Comparison of ENCODE assay signal across 10 mouse cellular contexts in the genomic region with DNA sequence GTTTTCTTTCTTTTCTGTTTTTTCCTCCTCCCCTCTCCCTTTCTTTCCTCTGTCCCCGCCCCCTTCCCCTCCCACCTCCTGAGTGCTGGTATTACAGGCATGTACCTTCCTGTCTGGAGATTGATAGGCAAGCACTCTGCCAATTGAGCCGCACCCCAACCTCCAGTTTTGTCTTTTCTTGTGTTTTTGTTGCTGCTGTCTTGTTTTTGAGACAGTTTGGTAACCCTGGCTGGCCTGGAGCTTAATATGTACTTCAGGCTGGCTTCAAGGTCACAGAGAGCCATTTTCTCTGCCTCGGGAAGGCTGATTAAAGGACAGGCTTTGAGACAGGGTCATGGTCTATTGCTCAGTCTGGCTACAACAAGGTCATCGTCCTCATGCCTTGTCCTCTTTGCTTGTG. TPM values are rescaled to one million over a fixed set of nuclear protein-coding genes. Genes with fewer than 3 reads are reported as not detected.
A peak's percentile ranks its signal among the peaks of the same experiment; 100 is the strongest.
DNase-seq lines count a peak whose midpoint lies in the region; ATAC-seq lines count a peak whose summit lies in the region.
"Had no signal": no experiment of that assay in that cellular context is flagged by ENCODE, and none has a peak within 500 bp of the region (broad histone marks: within the 10 kb centered on the region; RNA-seq: fewer than 3 reads in every experiment).

No protein-coding gene starts in this region.

- peak; percentile 55 for ATAC-seq in inflammation-experienced regulatory T-cells, adult 6 months
- ATAC-seq in megakaryocyte progenitor cell, adult 5-6 weeks (replicated peaks; ENCODE audit: poor library complexity) = peak; percentile 51

- DNase-seq in heart, adult 11 months = peak; percentile 84
- no peak for DNase-seq in heart, postnatal 10 days
- peak; percentile 19 for DNase-seq in ovary, adult 18-20 months (ENCODE audit: low spot score)
- no peak for DNase-seq in ovary, postnatal 10 days (ENCODE audit: low spot score)
- no peak for DNase-seq in cerebellum, adult 8-10 months
- no peak for DNase-seq in left cerebral cortex, postnatal 14 days (ENCODE audit: low spot score in 2 of 2)
- DNase-seq: cerebellum, adult 9-11 months; midbrain, embryonic 14.5 days had no signal

- intact Hi-C loops in heart, postnatal 10 days (cut with DNase I) = no loop called here
- intact Hi-C loops in left cerebral cortex, postnatal 14 days (cut with DNase I) = no loop called here

RNA-seq across cellular contexts. Expression of gene Atf7ip, which starts 18.8 kb away (rescaled TPM):
- 100 to 1,000 TPM in 1 of 2 experiments, 10 to 100 TPM in 1; 93.8 to 103 TPM for total RNA-seq in heart, postnatal 10 days (2021)
- 10 to 100 TPM; 79.8 to 94.2 (median 91.2) TPM for polyA plus RNA-seq in inflammation-experienced regulatory T-cells, adult 6 months (2017; shearing (Covaris generic))
- 83.1 and 106 TPM in 2 replicates for total RNA-seq in megakaryocyte progenitor cell, adult 5-6 weeks (2015)
- 30.1 and 39.4 TPM in 2 replicates for total RNA-seq in megakaryocyte progenitor cell, adult 5-6 weeks (2017)
- total RNA-seq in left cerebral cortex, postnatal 14 days (2021) = 100 to 1,000 TPM; 118 to 122 TPM

Comparison
In these comparisons a context has a peak if more than half of its experiments do, and no peak if none do; other contexts are left out.
1. DNase-seq: peak in heart, adult 11 months (single experiment) and ovary, adult 18-20 months (single experiment); none in heart, postnatal 10 days (0 of 2), ovary, postnatal 10 days (single experiment), cerebellum, adult 8-10 months (single experiment) and left cerebral cortex, postnatal 14 days (0 of 2).